Mouse (Mus musculus) bone marrow macrophage, adult 2 months (primary cell): ENCODE measurements around the gene Gm21964.

Experiments used
- CTCF ChIP-seq: IDR thresholded peaks from 2 replicates; pipeline ENCODE4 v1.5.1; 2012; ENCODE audit warnings: low read depth, mild to moderate bottlenecking, low read length, moderate library complexity
- POLR2A ChIP-seq: IDR thresholded peaks from 2 replicates; pipeline ENCODE4 v1.6.1; 2012; ENCODE audit warnings: mild to moderate bottlenecking, low read depth, low read length, borderline replicate concordance

DNA sequence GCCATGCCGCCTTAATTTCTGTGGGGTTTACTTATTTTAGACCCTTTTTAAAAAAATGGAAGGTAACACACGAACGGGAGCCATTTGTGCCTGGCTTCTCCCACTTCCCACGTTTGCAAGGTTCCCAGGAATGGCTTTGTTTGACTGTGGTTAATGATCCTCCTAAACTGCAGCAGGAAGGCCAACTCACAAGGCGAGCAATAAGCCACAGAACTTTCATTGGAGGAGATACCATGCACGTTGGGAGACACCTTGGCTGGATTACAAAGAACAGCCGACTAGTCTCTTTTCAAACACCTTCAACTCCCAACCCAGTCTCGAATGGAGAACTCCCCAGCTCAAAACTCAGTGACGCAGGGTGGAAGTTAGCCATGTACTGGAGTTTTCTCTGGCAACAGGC lies 36.8 kb upstream of the Gm21964 start:
- no peak for TF ChIP-seq CTCF
- TF ChIP-seq POLR2A: no peak
